Comparison of ENCODE assay signal across 7 mouse cellular contexts in genomic region chr17:10840731-10841201, GRCm38 (mm10). TPM values are rescaled to one million over a fixed set of nuclear protein-coding genes. Genes with fewer than 3 reads are reported as not detected.
DNase-seq lines count a peak whose midpoint lies in the region; ATAC-seq lines count a peak whose summit lies in the region.

No protein-coding gene starts in this region.

- peak overlapping the region; percentile 66 for H3K4me2 ChIP-seq in intestine, embryonic 14.5 days (ENCODE audit: low read length)

- intact Hi-C loops in gastrocnemius, postnatal 36 days (cut with DNase I), result loop anchor here (2.0 to 5.0 kb wide), 2 partner anchors 72 to 227 kb away; no protein-coding TSS in a partner anchor
- intact Hi-C loops in left cerebral cortex, postnatal 10 days (cut with DNase I), result loop anchor here (5.0 kb wide), 1 partner anchor 187 kb away; no protein-coding TSS in a partner anchor

- WGBS in intestine, embryonic 14.5 days, result 3% methylated on average over 20 of the region's 20 CpGs

- H3K4me3 ChIP-seq in intestine, embryonic 14.5 days (ENCODE audit: low read depth, low read length), result peak overlapping the region; percentile 70
- H3K4me3 ChIP-seq in megakaryocyte, embryonic 14.5 days (replicated peaks), result peak overlapping the region; percentile 100

- no peaks in the 10 kb centered on the region for H3K9me3 ChIP-seq in intestine, embryonic 14.5 days (ENCODE audit: control insufficient read depth, low read length)
- no peaks in the 10 kb centered on the region for H3K9me3 ChIP-seq in megakaryocyte, embryonic 14.5 days

- no peaks in the 10 kb centered on the region for H3K4me1 ChIP-seq in intestine, embryonic 14.5 days (replicated peaks; ENCODE audit: control insufficient read depth, insufficient read depth, low read length)
- H3K4me1 ChIP-seq in megakaryocyte, embryonic 14.5 days, result peaks cover 20% of the 10 kb centered on the region

- no peaks in the 10 kb centered on the region for H3K36me3 ChIP-seq in intestine, embryonic 14.5 days (ENCODE audit: control insufficient read depth, insufficient read depth, low read length)
- H3K36me3 ChIP-seq in megakaryocyte, embryonic 14.5 days (replicated peaks; ENCODE audit: low read length), result no peaks in the 10 kb centered on the region

- H3K9ac ChIP-seq in intestine, embryonic 14.5 days (ENCODE audit: low read length), result peak overlapping the region; percentile 63

- H3K27me3 ChIP-seq in intestine, embryonic 14.5 days (replicated peaks; ENCODE audit: control insufficient read depth, insufficient read depth, low read length), result no peaks in the 10 kb centered on the region
- H3K27me3 ChIP-seq in megakaryocyte, embryonic 14.5 days (replicated peaks), result peaks cover 1% of the 10 kb centered on the region

- H3K27ac ChIP-seq in intestine, embryonic 14.5 days (ENCODE audit: low read depth), result no peak overlapping the region

- ATAC-seq in intestine, embryonic 14.5 days (replicated peaks; ENCODE audit: low FRiP score, low TSS enrichment, low read depth), result peak; percentile 66

- peak; percentile 46 to 50 for DNase-seq in adrenal gland, adult 18-20 months (ENCODE audit: low spot score in 2 of 2)
- DNase-seq in embryo, embryonic 11.5 days (ENCODE audit: low read depth, low spot score), result peak; percentile 23
- peak; percentile 10 to 29 for DNase-seq in gastrocnemius, postnatal 36 days
- peak; percentile 74 for DNase-seq in intestine, embryonic 14.5 days (ENCODE audit: low spot score)
- peak; percentile 57 for DNase-seq in left cerebral cortex, postnatal 10 days (ENCODE audit: extremely low spot score in 1 of 2, low spot score in 2 of 2)
- DNase-seq in right cerebral cortex, adult 18-20 months, result peak; percentile 52

RNA-seq across cellular contexts. Expression of gene Prkn, which starts 0.6 kb away (rescaled TPM):
- total RNA-seq in adrenal gland, adult 18-20 months (2021), result 10 to 100 TPM; 10.2 to 13.8 TPM
- 10 to 100 TPM; 15.2 TPM for total RNA-seq in gastrocnemius, postnatal 36 days (2021)
- polyA plus RNA-seq in intestine, embryonic 14.5 days (2014; fragmentation: Nextera tagmentation; extraction: Ambion mirVana), result 2.0 and 2.3 TPM in 2 replicates
- total RNA-seq in left cerebral cortex, postnatal 10 days (2021), result 10 to 100 TPM; 15.1 to 16.9 TPM
- polyA plus RNA-seq in megakaryocyte, embryonic 14.5 days (2012; ENCODE audit: insufficient read depth, low replicate concordance), result 1.00 TPM in 1 of 2 replicates, not detected in the other

RNA-seq across cellular contexts. Expression of gene Pacrg, which starts 0.7 kb away (rescaled TPM):
- 1 to 10 TPM; 2.1 to 2.7 TPM for total RNA-seq in adrenal gland, adult 18-20 months (2021)
- 1 to 10 TPM; 1.6 to 2.0 TPM for total RNA-seq in gastrocnemius, postnatal 36 days (2021)
- polyA plus RNA-seq in intestine, embryonic 14.5 days (2014; fragmentation: Nextera tagmentation; extraction: Ambion mirVana), result 1.1 and 1.3 TPM in 2 replicates
- total RNA-seq in left cerebral cortex, postnatal 10 days (2021), result 10 to 100 TPM; 10.6 to 13.6 TPM
- 0.10 TPM in 1 of 2 replicates, not detected in the other for polyA plus RNA-seq in megakaryocyte, embryonic 14.5 days (2012; ENCODE audit: insufficient read depth, low replicate concordance)

Comparison
In these comparisons a context has a peak if more than half of its experiments do, and no peak if none do; other contexts are left out.
1. DNase-seq: peak in every context shown above with its lines; median percentile 74 in intestine, embryonic 14.5 days; 57 in left cerebral cortex, postnatal 10 days; 52 in right cerebral cortex, adult 18-20 months; 48 in adrenal gland, adult 18-20 months; 23 in embryo, embryonic 11.5 days; 20 in gastrocnemius, postnatal 36 days.